Mouse (Mus musculus) ES-E14 (cell line): ENCODE measurements at regions not wholly inside any gene's neighbourhood (a gene's known extent, or its start where the extent isn't known, plus 50 kb on each side); places are given as distances from the start of the nearest gene placed in this dataset.

Experiments
- DNase-seq: peaks from one replicate; pipeline ENCODE4 v3.0.0-alpha.2; 2013; ENCODE audit warnings: low read depth, low spot score
- H3K27ac ChIP-seq: 2 replicates; pipeline ENCODE4 v1.5.1; 2012; ENCODE audit warnings: low read depth, mild to moderate bottlenecking, low read length, moderate library complexity, mixed read lengths; ENCODE audit not compliant: poor library complexity, insufficient read depth, severe bottlenecking
- H3K36me3 ChIP-seq: 2 replicates; pipeline ENCODE4 v1.6.1; 2012; ENCODE audit warnings: mild to moderate bottlenecking, low read length, moderate library complexity, mixed read lengths; ENCODE audit not compliant: control insufficient read depth, poor library complexity, insufficient read depth, severe bottlenecking
- H3K4me1 ChIP-seq, 2 experiments: fragments of 150-350 bp in 1 of 2; sonication (generic) in 1 of 2; 2 replicates each; pipeline ENCODE4 v1.6.1; 2012; ENCODE audit warnings: low read length in 2 of 2, mild to moderate bottlenecking in 1 of 2, mixed read lengths in 1 of 2; ENCODE audit not compliant: control insufficient read depth in 2 of 2, insufficient read depth in 2 of 2, poor library complexity in 1 of 2
- H3K4me3 ChIP-seq, 2 experiments: fragments of 150-350 bp in 1 of 2; sonication (generic) in 1 of 2; 2 replicates each; pipeline ENCODE4 v1.5.1; 2012; ENCODE audit warnings: low read length in 2 of 2, low read depth in 1 of 2, mild to moderate bottlenecking in 1 of 2, mixed read lengths in 1 of 2; ENCODE audit not compliant: insufficient read depth in 1 of 2, poor library complexity in 1 of 2, severe bottlenecking in 1 of 2
- H3K9ac ChIP-seq: 2 replicates; pipeline ENCODE4 v1.6.1; 2012; ENCODE audit warnings: low read depth, mild to moderate bottlenecking, low read length, mixed read lengths; ENCODE audit not compliant: poor library complexity, insufficient read depth, severe bottlenecking
- H3K9me3 ChIP-seq: fragments of 150-350 bp; sonication (generic); 2 replicates; pipeline ENCODE4 v1.6.1; 2012; ENCODE audit warnings: low read depth, mild to moderate bottlenecking, low read length; ENCODE audit not compliant: control insufficient read depth, insufficient read depth
- CHD2 ChIP-seq: IDR thresholded peaks from 2 replicates; pipeline ENCODE4 v1.6.1; 2014; ENCODE audit warnings: mild to moderate bottlenecking, low read depth, low read length, inconsistent platforms
- HCFC1 ChIP-seq: IDR thresholded peaks from 2 replicates; pipeline ENCODE4 v1.6.1; 2012; ENCODE audit warnings: low read length, inconsistent platforms, borderline replicate concordance; ENCODE audit not compliant: insufficient read depth
- MAFK ChIP-seq: IDR thresholded peaks from 2 replicates; pipeline ENCODE4 v1.6.1; 2014; ENCODE audit warnings: mild to moderate bottlenecking, low read depth, low read length, inconsistent platforms; ENCODE audit not compliant: insufficient read depth
- ZC3H11A ChIP-seq: IDR thresholded peaks from 2 replicates; pipeline ENCODE4 v1.6.1; 2012; ENCODE audit warnings: low read depth, mild to moderate bottlenecking, inconsistent platforms, low read length, borderline replicate concordance
- ZNF384 ChIP-seq: IDR thresholded peaks from 2 replicates; pipeline ENCODE4 v1.6.1; 2012; ENCODE audit warnings: low read depth, low read length, inconsistent platforms
- in situ Hi-C, 2 experiments: fragments of 600-800 bp; cut with MboI; formaldehyde crosslinking; loops; one replicate each; pipeline ENCODE4 v1.15.1; 2025; ENCODE audit warnings: low sequenced_read_pairs in 2 of 2, inconsistent platforms in 1 of 2; ENCODE audit not compliant: unreplicated experiment in 2 of 2

DNA sequence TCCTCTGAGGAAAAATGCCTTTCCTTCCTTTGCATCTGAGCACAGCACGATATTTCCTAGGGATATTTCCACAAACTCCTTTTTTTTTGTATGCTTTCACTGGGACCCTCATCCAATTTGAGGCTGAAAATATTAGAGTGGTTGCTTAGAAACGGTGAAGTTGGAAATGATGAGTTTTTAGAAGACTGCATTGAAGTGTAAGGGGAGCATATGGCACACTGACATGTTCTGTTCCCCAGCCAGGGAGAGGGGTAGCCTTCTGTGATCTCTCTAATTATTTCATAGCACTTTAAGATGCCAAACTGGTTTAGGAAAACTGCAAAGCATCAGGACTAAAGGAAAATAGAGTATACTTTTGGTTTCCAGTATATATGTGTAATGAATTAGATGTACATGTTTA, 556.5 kb upstream of the Gm38303 start:
- Histone ChIP-seq H3K4me1 (no peaks in the 10 kb centered on the region), H3K4me3 (no peak overlapping the region), H3K36me3 (no peaks in the 10 kb centered on the region), H3K27ac (no peak overlapping the region), H3K9me3 (no peaks in the 10 kb centered on the region), H3K9ac (no peak overlapping the region)
- no peak for DNase-seq
- no peak for TF ChIP-seq CHD2
- TF ChIP-seq MAFK = no peak
- TF ChIP-seq ZC3H11A = no peak
- TF ChIP-seq ZNF384 = no peak
- TF ChIP-seq HCFC1 = no peak
- in situ Hi-C loops = no loop called here
